Mouse (Mus musculus) kidney, embryonic 14.5 days (tissue): ENCODE results near the gene Tpmt. TPM values are rescaled to one million over a fixed set of nuclear protein-coding genes. Genes with fewer than 3 reads are reported as not detected.

Experiments used
- ATAC-seq: fragments of 200-750 bp; cut with Nextera tagmentation; 2 replicates; pipeline ENCODE4 v1.8.0; 2017; ENCODE audit warnings: moderate number of reproducible peaks, mild to moderate bottlenecking, moderate TSS enrichment, moderate library complexity; ENCODE audit not compliant: low FRiP score, low TSS enrichment
- H3K27ac ChIP-seq: fragments of 300-500 bp; sonication (generic); 2 replicates; pipeline ENCODE4 v1.5.1; 2014; ENCODE audit warnings: low read depth, mild to moderate bottlenecking, low read length, moderate library complexity, mixed read lengths
- H3K27me3 ChIP-seq: fragments of 300-500 bp; sonication (generic); 2 replicates; pipeline ENCODE4 v1.6.1; 2014; ENCODE audit warnings: mild to moderate bottlenecking, low read length; ENCODE audit not compliant: control insufficient read depth, insufficient read depth
- H3K36me3 ChIP-seq: fragments of 300-500 bp; sonication (generic); 2 replicates; pipeline ENCODE4 v1.6.1; 2014; ENCODE audit warnings: low read length, mixed read lengths; ENCODE audit not compliant: control insufficient read depth, insufficient read depth
- H3K4me1 ChIP-seq: fragments of 300-500 bp; sonication (generic); 2 replicates; pipeline ENCODE4 v1.6.1; 2014; ENCODE audit warnings: low read length, mixed read lengths; ENCODE audit not compliant: control insufficient read depth, insufficient read depth
- H3K4me2 ChIP-seq: fragments of 300-500 bp; sonication (generic); replicated peaks from 2 replicates; pipeline ENCODE4 v1.6.1; 2014; ENCODE audit warnings: low read depth, mild to moderate bottlenecking, low read length
- H3K4me3 ChIP-seq: fragments of 300-500 bp; sonication (generic); 2 replicates; pipeline ENCODE4 v1.5.1; 2014; ENCODE audit warnings: mild to moderate bottlenecking, low read length
- H3K9ac ChIP-seq: fragments of 300-500 bp; sonication (generic); 2 replicates; pipeline ENCODE4 v1.6.1; 2014; ENCODE audit warnings: low read depth, mild to moderate bottlenecking, low read length, moderate library complexity
- H3K9me3 ChIP-seq: fragments of 300-500 bp; sonication (generic); 2 replicates; pipeline ENCODE4 v1.6.1; 2016; ENCODE audit warnings: low read length; ENCODE audit not compliant: control insufficient read depth
- WGBS: fragments of 180-500 bp; shearing (Covaris S2); extraction: QIAGEN DNeasy Blood & Tissue Kit; methylation state at CpG from one replicate; pipeline ENCODE4 v1.1.7; 2014; 5-methylcytosine and 5-hydroxymethylcytosine counted together
- polyA plus RNA-seq: library from polyadenylated mRNA; unstranded; fragments of >200 nt; fragmentation: Nextera tagmentation; extraction: Ambion mirVana; gene quantifications from 2 replicates; pipeline ENCODE4 v1.2.1, GENCODE M21; 2014

The Tpmt gene
- polyA plus RNA-seq, 1 experiment from 2014 or later = 29.7 TPM

DNA sequence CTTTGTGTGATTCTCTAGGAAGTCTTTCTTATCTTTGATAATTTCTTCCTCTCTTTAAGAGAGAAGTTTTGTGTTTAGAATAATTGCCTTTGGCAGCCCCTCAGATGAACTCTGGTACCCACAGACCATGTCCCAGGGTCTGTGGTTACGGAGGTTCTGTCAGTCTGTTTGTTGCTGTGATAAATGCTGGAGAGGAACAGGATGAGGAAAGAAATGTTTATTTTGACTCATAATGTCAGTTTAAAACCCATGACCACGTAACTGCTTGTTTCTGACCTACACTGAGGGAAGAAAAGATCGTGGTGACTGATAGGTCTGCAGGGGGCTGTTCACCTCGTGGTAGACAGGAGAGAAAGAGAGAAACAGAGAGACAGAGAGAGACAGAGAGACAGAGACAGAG lies 68.6 kb downstream of the Tpmt start:
- H3K36me3 ChIP-seq = no peaks in the 10 kb centered on the region
- no peaks in the 10 kb centered on the region for H3K9me3 ChIP-seq
- no peak overlapping the region for H3K9ac ChIP-seq
- H3K4me3 ChIP-seq = no peak overlapping the region
- H3K4me1 ChIP-seq = no peaks in the 10 kb centered on the region
- no peak for ATAC-seq
- no peak overlapping the region for H3K4me2 ChIP-seq
- H3K27ac ChIP-seq = no peak overlapping the region
- H3K27me3 ChIP-seq = no peaks in the 10 kb centered on the region
- 38% methylated on average over 4 of the region's 4 CpGs for WGBS

DNA sequence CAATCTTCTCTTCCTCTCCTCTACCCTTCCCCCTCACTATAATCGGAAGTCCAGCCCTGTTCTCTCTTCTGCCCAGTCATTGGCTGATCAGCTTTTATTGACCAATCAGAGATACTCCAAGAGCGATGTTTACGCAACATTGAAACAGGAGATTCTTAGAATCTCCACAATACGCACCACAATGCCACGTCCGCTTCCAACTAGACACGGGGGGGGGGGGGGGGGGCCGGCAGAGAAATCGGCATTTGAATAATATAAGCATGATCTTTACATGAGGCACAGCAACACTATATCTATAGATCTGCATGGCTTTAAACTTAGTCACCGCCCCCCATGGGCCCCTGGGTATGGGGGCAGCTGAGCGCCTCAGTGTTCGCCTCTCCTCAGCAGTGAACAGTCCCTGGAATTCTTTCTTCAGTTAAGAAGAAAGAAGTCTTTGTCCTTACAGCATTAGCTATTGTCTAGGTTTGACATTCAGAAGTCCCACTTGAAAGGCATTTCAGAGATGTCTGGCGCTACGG lies 69.4 kb downstream of the Tpmt start:
- Histone ChIP-seq H3K27ac (no peak overlapping the region), H3K27me3 (no peaks in the 10 kb centered on the region), H3K4me3 (no peak overlapping the region), H3K36me3 (no peaks in the 10 kb centered on the region), H3K4me1 (no peaks in the 10 kb centered on the region), H3K9ac (no peak overlapping the region), H3K9me3 (no peaks in the 10 kb centered on the region), H3K4me2 (no peak overlapping the region)
- WGBS = 72% methylated on average over 13 of the region's 14 CpGs
- no peak for ATAC-seq

Other genes with a start within 250 kb of the Tpmt start
- 8.7 and 18.2 TPM in 2 replicates for gene Kif13a, start 114.9 kb downstream of the Tpmt start, polyA plus RNA-seq
- 2.5 and 3.1 TPM in 2 replicates for gene Nhlrc1, start 29.9 kb downstream of the Tpmt start, polyA plus RNA-seq
- 8.6 and 12.1 TPM in 2 replicates for gene Kdm1b, start 1.2 kb downstream of the Tpmt start, polyA plus RNA-seq
- gene Dek, start 61.5 kb upstream of the Tpmt start, polyA plus RNA-seq = 276 and 313 TPM in 2 replicates
- gene Rnf144b, start 77.9 kb upstream of the Tpmt start, polyA plus RNA-seq = 0.90 and 0.95 TPM in 2 replicates